Mouse (Mus musculus) cerebellum, adult 2 months (tissue): ENCODE data around the gene Gm48552. TPM values are rescaled to one million over a fixed set of nuclear protein-coding genes. Genes with fewer than 3 reads are reported as not detected.

Experiments
- DNase-seq, 2 experiments: peaks; one replicate each; pipeline ENCODE4 v3.0.0; 2021
- H3K27ac ChIP-seq: fragments of 200-500 bp; 2 replicates; pipeline ENCODE4 v1.5.1; 2012; ENCODE audit warnings: low read length, control low read depth, inconsistent platforms; ENCODE audit not compliant: insufficient read depth
- H3K27me3 ChIP-seq: fragments of 200-500 bp; 2 replicates; pipeline ENCODE4 v1.6.1; 2012; ENCODE audit warnings: inconsistent platforms, mild to moderate bottlenecking, low read length, moderate library complexity; ENCODE audit not compliant: control insufficient read depth, insufficient read depth
- H3K4me1 ChIP-seq: fragments of 200-500 bp; 2 replicates; pipeline ENCODE4 v1.6.1; 2011; ENCODE audit warnings: low read length; ENCODE audit not compliant: control insufficient read depth, insufficient read depth
- H3K4me3 ChIP-seq: fragments of 200-500 bp; replicated peaks from 2 replicates; pipeline ENCODE3; 2011; ENCODE audit warnings: mild to moderate bottlenecking, low read depth, low read length, control low read depth; ENCODE audit not compliant: insufficient read depth
- CTCF ChIP-seq: fragments of 200-500 bp; IDR thresholded peaks from 2 replicates; pipeline ENCODE4 v1.5.1; 2011; ENCODE audit warnings: low read depth, mild to moderate bottlenecking, control low read depth, low read length, moderate library complexity, borderline replicate concordance; ENCODE audit not compliant: insufficient read depth
- POLR2A ChIP-seq: fragments of 200-500 bp; IDR thresholded peaks from 2 replicates; pipeline ENCODE4 v1.6.1; 2011; ENCODE audit warnings: low read length, control low read depth, borderline replicate concordance; ENCODE audit not compliant: insufficient read depth
- WGBS: fragments of 180-500 bp; shearing (Covaris S2); methylation state at CpG from one replicate; pipeline ENCODE4 v1.1.7; 2018; 5-methylcytosine and 5-hydroxymethylcytosine counted together
- polyA plus RNA-seq: library from polyadenylated mRNA; depleted of rRNA; stranded (reverse); fragments of >200 nt; gene quantifications from 2 replicates; pipeline ENCODE4 v1.2.3, GENCODE M21; 2012

Gene Gm48552
- polyA plus RNA-seq, 1 experiment = 13.8 TPM

GRCm38 (mm10) chr10:81421041-81421796, 32.4 kb downstream of the Gm48552 start:
- Histone ChIP-seq H3K4me3 (no peak overlapping the region), H3K27me3 (no peaks in the 10 kb centered on the region), H3K4me1 (peaks cover 72% of the 10 kb centered on the region), H3K27ac (peak overlapping the region; percentile 35)
- TF ChIP-seq CTCF = no peak
- TF ChIP-seq POLR2A = no peak
- peak; percentile 13 to 33 for DNase-seq
- 23% methylated on average over 4 of the region's 4 CpGs for WGBS

DNA sequence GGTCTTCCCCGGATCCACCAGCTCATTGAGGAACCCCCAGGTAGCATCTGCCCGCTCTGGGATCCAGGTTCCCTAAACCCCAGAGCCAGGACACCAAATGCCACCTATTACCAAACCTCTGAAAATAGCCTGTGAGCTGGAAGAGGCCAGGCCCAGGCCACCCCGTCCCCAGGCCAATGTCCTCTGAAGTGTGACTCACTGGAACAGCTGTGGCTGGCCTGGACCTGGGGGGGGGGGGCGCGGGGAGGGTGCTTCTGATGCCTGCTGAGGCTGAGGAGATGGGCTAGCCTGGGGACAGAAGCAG, 32.9 kb downstream of the Gm48552 start:
- H3K27ac ChIP-seq = peak overlapping the region; percentile 35; the same call in 1 of the 2 replicates
- WGBS = 40% methylated on average over 5 of the region's 5 CpGs
- peaks cover 67% of the 10 kb centered on the region for H3K4me1 ChIP-seq
- DNase-seq = peak in 1 of 2 experiments; percentile 23
- TF ChIP-seq POLR2A (no peak), CTCF (no peak)
- no peaks in the 10 kb centered on the region for H3K27me3 ChIP-seq
- no peak overlapping the region for H3K4me3 ChIP-seq

DNA sequence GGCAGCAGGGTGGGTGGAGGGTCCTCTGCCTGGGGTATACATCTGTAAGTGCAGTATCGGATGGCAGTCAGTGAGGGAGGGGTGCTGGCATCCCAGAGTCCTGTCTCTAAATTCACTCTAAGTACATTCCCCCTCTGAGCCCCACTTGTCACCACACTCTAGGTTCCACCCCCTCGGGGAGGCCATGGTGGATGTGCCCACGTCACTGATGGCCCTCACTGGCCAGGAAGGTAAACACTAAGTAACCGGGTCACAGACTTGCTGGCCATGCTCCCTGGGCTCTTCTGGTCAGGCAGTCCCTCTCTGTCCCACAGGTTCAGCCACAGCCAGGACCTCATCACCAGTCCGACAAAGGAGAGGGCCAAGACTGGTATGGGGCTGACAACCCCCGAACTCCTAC, 33.4 kb downstream of the Gm48552 start:
- DNase-seq = peak in 1 of 2 experiments; percentile 27
- Histone ChIP-seq H3K27ac (peak overlapping the region; percentile 52; the same call in 1 of the 2 replicates), H3K27me3 (no peaks in the 10 kb centered on the region), H3K4me1 (peaks cover 66% of the 10 kb centered on the region), H3K4me3 (no peak overlapping the region)
- WGBS = 34% methylated on average over 6 of the region's 6 CpGs
- no peak for TF ChIP-seq POLR2A

GRCm38 (mm10) chr10:81422661-81423217, 33.9 kb downstream of the Gm48552 start:
- peak; percentile 13 to 21 for DNase-seq
- WGBS = 57% methylated on average over 3 of the region's 3 CpGs
- H3K4me1 ChIP-seq = peaks cover 64% of the 10 kb centered on the region
- TF ChIP-seq CTCF = no peak
- H3K27me3 ChIP-seq = no peaks in the 10 kb centered on the region
- H3K27ac ChIP-seq = peak overlapping the region; percentile 52
- no peak overlapping the region for H3K4me3 ChIP-seq

DNA sequence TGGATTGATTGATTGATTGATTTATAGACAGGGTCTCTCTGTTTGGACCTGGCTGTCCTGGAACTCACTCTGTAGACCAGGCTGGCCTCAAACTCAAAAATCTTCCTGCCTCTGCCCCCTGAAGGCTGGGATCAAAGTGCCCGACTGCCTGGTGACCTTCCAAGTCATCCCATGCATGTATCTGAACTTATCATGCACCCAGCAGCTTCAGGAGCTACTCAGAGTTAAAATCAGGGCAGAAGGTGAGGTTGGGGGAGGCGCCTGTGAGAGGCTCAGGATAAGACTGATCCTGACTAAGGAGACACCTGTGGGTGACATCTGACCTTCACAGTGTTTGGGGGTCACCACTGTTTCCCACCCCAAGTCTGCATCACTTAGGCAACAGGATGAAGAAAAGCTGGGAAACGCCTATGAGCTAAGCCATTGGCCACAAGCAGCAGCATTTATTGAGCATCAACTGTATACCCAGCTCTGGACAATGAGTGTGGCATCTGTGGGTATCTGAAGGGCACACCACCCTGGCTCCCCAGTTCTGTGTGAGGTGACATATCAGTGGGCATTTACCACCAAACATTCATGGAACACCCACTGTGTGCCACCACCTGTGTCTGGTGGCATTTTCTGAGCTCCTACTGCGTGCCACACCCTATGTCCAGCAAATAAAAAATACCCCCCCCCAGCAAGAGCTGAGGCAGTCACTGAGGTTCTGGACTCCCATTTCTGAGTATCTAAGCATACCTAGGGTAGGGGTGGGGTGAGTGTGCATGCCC, 34.9 kb downstream of the Gm48552 start:
- Histone ChIP-seq H3K27me3 (no peaks in the 10 kb centered on the region), H3K4me1 (peaks cover 62% of the 10 kb centered on the region), H3K27ac (peak overlapping the region; percentile 89), H3K4me3 (peak overlapping the region; percentile 79)
- WGBS = 41% methylated on average over 4 of the region's 4 CpGs
- DNase-seq = no peak
- TF ChIP-seq POLR2A = no peak
- no peak for TF ChIP-seq CTCF

DNA sequence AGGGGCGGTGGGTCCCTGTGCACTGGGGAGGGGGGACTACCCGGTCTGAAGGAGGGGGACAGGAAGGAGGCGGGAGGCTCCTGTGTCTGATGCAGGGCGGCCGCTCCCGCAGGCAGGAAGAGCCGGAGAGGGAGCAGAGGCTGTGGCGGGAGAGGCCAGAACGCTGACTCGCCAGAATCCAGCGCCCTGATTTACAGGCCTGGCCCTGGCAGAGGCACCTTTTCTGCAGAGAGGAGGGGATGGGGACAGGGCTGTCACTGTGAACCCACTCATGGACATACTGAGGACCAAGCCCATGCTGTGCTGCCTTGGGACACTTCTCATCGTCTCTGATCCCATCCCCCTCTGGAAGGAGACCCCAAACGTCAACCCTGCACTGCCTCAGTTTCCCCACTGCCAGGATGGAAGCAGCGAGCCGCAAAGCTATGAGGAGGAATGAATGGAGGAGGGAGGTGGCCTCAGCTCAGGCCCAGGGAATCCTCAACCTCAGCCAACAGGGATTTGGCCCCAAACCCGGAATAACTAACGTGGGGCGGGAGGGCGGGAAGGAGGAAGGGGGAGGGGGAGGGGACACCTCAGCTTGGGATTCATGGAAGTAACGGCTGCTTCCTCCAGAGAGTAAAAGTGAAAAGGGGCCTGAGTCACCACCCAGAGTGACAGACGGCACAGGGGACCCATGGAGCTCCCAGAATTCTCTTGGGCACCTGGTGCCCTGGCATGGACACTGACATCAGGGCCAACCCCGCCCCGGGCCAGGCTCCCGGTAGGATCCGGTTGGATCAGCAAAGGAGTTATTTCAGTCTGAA, 35.6 kb downstream of the Gm48552 start:
- Histone ChIP-seq H3K27ac (peak overlapping the region; percentile 93), H3K4me1 (peaks cover 58% of the 10 kb centered on the region), H3K27me3 (no peaks in the 10 kb centered on the region), H3K4me3 (peak overlapping the region; percentile 79)
- no peak for TF ChIP-seq POLR2A
- no peak for TF ChIP-seq CTCF
- peak; percentile 91 to 96 for DNase-seq
- WGBS = 2% methylated on average over 25 of the region's 25 CpGs

DNA sequence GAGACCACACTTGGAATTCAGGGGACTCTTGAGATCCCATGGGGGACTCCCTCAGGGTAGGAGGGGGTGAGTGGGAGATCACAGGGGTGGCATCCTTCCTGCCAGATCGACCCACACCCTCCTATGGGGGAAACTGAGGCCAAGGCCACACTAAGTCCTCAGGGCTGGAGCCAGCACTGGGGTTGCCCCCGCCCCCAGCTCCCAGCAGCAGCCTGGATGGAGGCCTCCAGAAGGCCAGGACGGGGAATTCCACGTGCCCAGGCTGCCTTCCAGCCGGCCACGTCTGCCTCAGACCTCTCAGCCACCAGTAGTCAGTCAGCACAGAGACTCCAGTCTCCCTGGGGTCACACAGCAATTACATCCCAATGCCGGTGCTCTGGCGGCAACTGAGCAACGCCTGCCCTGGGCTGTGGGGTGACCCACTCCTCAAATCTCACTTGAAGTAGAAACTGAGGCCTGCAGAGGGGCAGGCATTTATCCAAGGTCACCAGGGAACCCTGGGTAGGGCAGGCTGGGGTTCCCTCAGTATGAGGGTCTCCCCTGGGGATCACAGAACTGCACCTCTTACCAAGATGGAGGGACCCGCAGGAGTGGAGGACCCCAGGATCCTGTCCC, 36.5 kb downstream of the Gm48552 start:
- DNase-seq = peak; percentile 71 to 73
- peak overlapping the region; percentile 79 for H3K4me3 ChIP-seq
- H3K27me3 ChIP-seq = no peaks in the 10 kb centered on the region
- TF ChIP-seq POLR2A (no peak), CTCF (no peak)
- WGBS = 2% methylated on average over 10 of the region's 10 CpGs
- peaks cover 49% of the 10 kb centered on the region for H3K4me1 ChIP-seq
- H3K27ac ChIP-seq = peak overlapping the region; percentile 93
